Mouse (Mus musculus) adrenal gland, postnatal 25 days (tissue): Measurements from ENCODE around the gene Scpep1. TPM values are rescaled to one million over a fixed set of nuclear protein-coding genes. Genes with fewer than 3 reads are reported as not detected.
"Not testable (repeated sequence)": the region's sequence is repeated elsewhere in the genome, so short reads cannot be mapped to it uniquely, and the experiment has no call there.

Experiments
- DNase-seq: peaks from one replicate; pipeline ENCODE4 v3.0.0; 2021; ENCODE audit warnings: mixed read lengths
- total RNA-seq: library from RNA; stranded (reverse); gene quantifications from 2 replicates; pipeline ENCODE4 v1.2.3, GENCODE M21; 2021

Gene Scpep1
- total RNA-seq, 1 experiment from 2014 or later, result 299 TPM

DNA sequence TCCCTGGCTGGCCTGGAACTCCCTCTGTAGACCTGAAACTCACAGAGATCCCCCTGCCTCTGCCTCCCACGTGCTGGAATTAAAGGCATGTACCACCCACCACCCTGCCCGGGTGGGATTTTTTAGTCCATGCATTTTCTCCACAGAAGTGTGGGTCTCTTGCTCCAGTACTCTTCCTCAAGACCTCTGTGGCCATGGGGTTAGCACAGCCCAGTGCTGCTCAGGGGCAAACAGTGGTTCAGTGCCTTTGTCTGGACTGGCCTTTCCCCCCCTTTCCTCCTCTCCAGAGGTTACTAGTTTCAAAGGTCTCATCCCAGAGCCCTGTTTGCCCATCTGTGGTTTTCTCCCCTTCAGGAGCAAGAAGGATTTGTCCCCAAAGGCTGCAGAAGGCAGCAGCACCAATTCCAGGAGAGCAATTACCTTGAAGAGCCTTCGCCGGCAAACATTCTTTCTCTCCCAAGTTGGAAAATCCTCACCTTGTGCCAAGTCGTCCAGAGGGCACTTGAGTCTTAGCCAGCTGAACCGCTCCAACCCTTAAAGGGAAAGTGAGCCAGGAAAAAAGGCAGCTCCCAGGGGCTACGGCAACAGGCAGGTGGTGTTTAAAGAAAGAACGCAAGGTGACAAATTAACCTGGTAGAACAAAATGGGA lies 45.8 kb downstream of the Scpep1 start:
- peak; percentile 64 for DNase-seq

DNA sequence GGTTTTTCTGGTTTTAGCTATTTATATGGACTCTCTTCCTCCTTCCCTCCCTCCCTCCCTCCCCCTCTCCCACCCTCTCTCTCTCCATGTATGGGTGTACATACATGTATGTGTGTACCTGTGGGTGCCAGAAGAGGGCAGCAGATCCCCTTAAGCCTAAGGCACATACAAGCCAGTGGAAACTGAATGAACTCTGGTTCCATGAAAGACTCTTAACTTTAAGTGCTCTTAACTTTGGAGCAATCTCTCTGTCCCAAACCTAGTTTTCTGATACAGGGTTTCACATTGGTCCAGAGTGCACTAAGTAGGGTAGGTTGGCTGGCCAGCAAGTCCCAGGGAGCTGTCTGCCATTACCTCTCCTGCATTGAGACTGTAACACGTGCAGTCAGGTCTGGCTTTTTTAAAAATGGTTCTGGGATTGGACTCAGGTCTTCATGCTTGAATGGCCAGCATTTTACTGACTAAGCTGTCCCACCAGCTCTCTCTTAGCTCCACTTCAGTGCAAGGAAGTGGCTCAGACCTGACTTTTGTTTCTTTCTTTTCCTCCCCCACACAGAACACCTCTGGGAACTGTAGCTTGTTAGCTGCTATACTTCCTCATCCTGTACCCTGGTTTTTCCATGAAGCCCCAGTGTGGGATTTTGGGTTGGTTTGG lies 46.6 kb downstream of the Scpep1 start:
- DNase-seq, result peak; percentile 65

- no peak for DNase-seq
Observed at GRCm38 (mm10) chr11:88907886-88908285, 47.4 kb downstream of the Scpep1 start.

- DNase-seq, result no peak
Observed at GRCm38 (mm10) chr11:88905621-88906020, 49.6 kb downstream of the Scpep1 start.

- no peak for DNase-seq
Observed at GRCm38 (mm10) chr11:88904080-88904479, 51.2 kb downstream of the Scpep1 start.

DNA sequence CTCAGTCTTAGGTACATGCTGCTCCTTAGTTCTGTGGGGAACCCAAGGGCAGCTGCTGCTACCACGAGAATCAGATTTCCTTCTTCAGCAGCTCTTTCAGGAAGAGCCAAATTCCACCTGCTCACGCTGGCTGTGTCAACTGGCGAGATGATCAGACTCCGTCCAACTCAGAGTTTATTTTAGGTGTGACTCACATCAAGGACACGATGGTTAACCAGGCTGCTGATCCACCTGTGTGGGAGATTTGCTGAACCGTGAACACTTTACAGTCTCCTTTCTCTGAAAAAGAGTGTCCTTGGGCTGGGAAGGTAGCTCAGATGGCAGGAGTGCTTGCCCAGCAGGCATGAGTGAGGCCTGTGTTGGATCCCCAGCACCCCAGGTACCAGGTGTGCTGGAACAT lies 52.5 kb downstream of the Scpep1 start:
- DNase-seq, result no peak

GRCm38 (mm10) chr11:88901341-88901802 lies 53.9 kb downstream of the Scpep1 start:
- DNase-seq, result no peak

GRCm38 (mm10) chr11:88899561-88899960 lies 55.7 kb downstream of the Scpep1 start:
- DNase-seq, result no peak

DNA sequence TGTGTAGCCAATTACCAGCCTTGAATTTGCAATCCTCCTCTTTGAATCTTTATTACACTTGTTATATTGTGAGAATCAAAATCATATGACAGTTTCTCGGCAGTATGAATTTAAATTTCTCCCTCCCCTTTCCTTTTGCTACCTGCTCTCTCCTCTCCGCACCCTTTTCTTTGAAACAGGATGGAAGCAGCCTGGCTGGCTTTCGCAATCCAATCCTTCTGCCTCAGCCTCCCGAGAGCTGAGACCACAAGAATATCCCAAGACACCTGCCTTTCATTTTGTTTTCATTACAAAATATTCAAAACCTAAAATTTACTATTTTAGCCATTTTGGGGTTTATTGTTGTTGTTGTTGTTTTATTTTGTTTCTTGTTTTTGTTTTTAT lies 56.9 kb downstream of the Scpep1 start:
- DNase-seq, result no peak

- DNase-seq, result no peak
Observed at GRCm38 (mm10) chr11:88897624-88898379, 57.5 kb downstream of the Scpep1 start.

DNA sequence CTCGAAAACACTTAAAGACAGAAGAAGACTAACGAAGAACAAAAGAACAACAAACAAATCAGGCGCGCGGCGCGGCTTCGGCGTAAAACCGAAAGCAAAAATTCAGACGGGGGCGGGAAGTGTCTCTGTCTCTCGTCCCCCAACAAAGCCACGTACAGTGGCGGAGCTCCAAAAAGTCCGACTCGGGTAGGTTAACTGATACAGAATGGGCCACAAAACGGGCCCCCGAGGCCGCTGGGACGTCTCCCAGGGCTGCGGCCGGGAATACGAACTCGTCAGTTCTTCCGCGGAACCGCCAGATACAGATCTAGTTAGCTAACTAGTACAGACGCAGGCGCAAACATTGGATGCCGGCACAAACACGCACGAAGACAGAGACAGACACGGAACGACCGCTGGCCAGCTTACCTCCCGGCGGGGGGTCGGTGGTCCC lies 59.4 kb downstream of the Scpep1 start:
- DNase-seq, result not testable (repeated sequence)

DNA sequence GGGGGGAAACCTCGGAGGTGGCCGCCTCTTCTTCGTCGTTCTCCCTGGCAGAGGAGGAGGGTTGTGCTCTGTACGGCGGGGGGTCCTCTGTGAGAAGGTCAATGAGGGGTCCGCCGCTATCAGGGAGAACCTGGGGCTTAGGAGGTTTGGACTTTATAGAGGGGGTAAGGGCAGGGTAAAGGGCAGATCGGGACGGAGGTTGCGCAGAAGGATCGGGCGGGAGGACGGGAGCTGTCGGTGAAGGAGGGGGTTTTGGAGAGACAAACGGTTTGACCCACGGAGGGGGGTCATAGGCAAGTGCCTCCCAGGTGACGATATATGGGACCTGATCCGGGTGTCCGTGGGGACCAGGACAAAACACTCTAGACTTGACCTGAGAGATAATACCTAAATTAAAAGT lies 60.0 kb downstream of the Scpep1 start:
- DNase-seq, result not testable (repeated sequence)

- not testable (repeated sequence) for DNase-seq
Observed at GRCm38 (mm10) chr11:88894279-88894678, 61.0 kb downstream of the Scpep1 start.

- DNase-seq, result not testable (repeated sequence)
Observed at GRCm38 (mm10) chr11:88893501-88893900, 61.8 kb downstream of the Scpep1 start.

GRCm38 (mm10) chr11:88892789-88893188 lies 62.5 kb downstream of the Scpep1 start:
- not testable (repeated sequence) for DNase-seq

DNA sequence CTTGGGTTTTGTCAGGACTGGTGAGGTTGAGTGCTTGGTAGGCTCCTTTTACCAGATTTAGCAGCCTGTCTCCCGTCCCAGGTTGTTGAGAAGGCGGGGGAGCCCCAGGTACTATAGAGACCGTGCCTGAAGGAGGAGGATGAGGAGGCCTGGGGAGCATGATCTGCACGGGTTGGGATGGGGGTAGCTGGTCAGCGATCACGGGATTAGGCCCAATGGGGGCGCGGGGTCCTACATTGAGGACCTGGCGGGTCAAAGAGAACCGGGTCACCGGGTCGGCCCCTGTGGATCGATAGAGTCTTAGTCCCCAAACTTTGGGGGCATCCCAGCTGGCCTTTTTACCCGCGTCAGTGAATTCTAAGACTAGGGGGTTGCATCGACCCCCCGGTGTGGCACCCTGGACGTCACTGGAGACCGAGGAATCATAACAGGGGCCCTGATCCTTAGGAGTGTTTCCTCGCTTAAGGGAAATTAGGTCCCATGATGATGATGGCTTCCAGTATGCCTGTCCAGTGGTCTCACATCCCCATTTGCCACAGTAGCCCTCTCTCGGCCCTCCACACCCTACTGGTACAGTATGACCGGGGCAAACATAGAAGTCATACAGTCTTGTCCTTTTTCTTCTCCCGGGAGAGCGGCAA lies 63.2 kb downstream of the Scpep1 start:
- peak; percentile 48 for DNase-seq

DNA sequence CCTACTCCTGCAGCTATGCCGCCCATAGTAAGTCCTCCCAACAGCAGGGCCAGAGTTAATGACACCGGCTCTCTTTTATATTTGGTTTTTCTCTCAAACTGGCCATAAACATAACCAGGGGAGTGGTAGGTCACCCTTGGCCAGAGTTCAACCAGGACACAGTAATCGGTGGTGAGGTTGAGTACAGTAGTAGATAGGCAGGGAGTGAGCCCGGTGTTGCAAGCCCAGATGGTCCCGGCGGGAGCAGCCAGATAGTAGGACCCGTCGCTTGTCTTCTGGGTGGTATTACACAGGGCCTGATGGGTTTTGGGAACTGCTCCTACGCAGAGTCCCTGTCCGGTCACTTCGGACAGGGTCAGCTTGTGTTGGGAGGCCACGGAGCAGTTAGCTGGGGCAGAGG lies 63.8 kb downstream of the Scpep1 start:
- not testable (repeated sequence) for DNase-seq

- DNase-seq, result not testable (repeated sequence)
Observed at GRCm38 (mm10) chr11:88890904-88891303, 64.4 kb downstream of the Scpep1 start.

DNA sequence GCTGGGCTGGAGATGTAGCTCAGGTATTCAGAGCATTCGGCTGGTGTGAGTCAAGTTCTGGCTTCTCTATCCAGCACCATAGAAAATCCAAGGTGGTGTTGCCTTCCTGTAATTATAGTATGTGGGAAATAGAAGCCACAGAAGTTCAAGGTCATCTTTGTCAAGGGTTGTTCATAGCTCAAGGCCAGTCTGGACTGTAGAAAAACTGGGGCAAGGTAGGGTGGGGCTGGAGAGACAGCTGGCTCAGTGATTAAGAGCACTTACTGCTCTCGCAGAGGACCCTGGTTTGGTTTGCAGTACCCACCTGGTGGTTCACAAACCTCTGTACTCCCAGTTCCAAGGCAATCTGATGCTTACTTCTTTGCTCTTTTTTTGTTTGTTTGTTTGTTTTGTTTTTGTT lies 66.3 kb downstream of the Scpep1 start:
- no peak for DNase-seq

GRCm38 (mm10) chr11:88884376-88885065 lies 70.7 kb downstream of the Scpep1 start:
- DNase-seq, result no peak

- no peak for DNase-seq
Observed at GRCm38 (mm10) chr11:88878011-88878410, 77.3 kb downstream of the Scpep1 start.
